Mouse (Mus musculus) embryo, embryonic 10.5 days (tissue): ENCODE data around the gene Hsf4.
A peak's percentile ranks its signal among the peaks of the same experiment; 100 is the strongest.

Experiments
- DNase-seq: peaks from one replicate; pipeline ENCODE4 v3.0.0-alpha.2; 2015; ENCODE audit warnings: low spot score

The Hsf4 gene

DNA sequence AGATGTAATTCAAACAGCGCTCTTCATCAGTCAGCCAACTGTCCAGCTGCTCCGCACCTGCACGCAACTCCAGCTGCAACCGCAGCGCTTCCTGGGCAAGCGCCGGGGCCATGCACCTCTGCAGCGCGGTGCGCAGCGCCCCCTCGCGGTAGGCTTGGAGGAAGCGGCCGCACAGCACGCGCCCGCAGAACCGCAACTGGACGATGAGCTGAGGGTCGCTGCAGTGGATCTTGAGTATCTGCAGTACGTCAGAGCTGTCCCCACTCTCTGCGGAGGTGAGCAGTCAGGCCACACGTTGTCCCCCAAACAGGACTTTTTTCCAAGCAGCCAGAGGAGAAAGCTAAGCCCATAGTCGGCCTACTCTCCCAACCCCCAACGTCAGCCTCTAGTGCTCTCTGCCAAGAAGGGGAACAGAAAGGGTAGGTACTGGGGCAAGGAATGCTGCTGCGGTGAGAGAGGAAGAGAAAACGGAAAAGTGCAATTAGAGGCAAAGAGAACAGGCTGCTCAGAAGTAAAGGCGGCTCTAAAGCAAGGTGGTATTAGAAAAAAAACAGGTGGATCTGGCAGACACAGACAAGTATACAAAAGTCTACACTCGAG is 9.8 kb upstream of the Hsf4 start:
- peak; percentile 86 for DNase-seq

DNA sequence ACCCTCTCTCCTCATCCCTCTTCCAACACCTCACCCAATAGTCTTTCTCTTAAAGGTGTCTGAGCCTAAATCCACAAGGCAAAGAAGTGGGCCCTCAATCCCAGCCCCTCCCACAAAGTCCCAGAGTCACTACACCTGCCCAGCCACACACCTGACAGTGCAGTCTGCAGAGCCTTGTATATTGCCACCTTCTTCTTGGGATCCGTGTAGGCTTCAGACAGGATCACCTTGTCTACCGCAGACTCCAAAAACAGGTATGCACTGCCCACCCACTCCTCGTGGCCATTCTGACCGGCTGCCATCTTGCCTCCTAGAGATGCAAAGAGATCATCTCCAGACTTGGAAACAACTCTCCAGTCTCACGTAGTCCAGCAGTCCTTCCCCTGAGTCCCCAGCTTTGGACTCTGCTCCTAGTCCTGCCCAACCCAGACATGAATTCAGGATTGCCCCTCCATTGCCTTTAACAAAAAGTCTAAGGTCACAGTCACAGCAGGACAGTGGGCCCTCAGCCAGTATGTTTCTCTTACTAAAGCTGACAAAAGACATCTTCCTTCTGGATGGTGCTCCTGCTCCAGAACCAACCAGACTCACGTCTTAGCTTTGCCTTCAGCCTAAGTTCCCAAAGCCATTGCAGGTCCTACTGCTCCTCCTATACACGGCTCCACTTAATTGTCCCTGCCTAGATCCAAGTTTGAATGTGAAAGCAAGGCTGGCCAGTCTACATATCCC is 9.1 kb upstream of the Hsf4 start:
- DNase-seq, result no peak

DNA sequence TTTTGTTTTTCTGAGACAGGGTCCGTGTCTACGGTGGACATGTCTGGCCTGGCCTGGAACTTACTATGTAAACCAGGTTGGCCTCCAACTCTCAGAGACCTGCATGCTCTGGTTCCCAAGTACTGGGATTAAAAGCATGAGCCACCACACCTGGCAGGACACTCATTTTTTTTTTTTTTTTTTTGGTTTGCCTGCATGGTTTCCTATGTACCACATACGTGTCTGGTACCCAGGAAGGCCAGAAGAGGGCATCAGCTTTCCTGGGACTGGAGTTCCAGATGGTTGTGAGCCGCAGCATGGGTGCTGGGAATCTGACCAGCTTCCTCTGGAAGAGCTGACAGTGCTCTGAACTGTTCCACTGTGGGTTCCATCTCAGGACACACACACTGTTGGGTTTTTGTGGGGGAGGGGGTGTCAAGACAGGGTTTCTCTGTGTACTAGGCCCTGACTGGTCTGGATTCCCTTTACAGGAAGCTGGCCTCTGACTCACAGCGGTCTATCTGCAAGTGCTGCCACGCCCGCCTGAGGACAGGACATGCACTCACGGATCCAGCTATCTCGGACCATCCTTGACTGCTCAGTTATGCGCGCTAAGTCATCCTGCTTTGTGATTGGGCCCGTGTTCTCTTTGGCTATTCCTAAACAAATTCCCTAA is 8.1 kb upstream of the Hsf4 start:
- no peak for DNase-seq

DNA sequence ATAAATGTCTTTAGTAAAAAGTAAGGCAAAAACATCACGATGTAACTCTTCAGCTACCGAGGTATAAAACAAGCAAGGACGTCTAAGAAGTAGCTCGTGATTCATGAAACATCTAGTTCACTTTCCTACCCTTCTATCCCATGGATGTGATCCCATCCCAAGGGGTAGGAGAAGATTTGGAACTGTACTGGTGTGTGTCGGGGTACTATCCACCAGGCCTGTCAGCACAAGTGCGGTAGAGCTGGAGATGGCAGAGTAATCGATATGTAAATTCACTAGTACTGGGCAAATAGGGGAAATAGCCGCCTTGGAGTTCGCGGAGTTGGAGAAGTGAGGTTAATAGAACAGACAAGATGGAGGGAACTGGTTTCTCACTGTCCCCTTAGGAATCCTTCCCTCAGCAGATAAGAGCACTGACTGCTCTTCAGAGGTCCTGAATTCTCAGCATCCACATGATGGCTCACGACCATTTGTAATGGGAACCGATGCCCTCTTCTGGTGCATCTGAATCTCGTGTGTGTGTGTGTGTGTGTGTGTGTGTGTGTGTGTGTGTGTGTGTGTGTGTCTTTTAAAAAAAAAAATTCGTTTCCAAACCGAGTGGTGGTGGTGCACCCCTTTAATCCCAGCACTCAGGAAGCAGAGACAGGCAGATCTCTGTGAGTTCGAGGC is 6.2 kb upstream of the Hsf4 start:
- no peak for DNase-seq

DNA sequence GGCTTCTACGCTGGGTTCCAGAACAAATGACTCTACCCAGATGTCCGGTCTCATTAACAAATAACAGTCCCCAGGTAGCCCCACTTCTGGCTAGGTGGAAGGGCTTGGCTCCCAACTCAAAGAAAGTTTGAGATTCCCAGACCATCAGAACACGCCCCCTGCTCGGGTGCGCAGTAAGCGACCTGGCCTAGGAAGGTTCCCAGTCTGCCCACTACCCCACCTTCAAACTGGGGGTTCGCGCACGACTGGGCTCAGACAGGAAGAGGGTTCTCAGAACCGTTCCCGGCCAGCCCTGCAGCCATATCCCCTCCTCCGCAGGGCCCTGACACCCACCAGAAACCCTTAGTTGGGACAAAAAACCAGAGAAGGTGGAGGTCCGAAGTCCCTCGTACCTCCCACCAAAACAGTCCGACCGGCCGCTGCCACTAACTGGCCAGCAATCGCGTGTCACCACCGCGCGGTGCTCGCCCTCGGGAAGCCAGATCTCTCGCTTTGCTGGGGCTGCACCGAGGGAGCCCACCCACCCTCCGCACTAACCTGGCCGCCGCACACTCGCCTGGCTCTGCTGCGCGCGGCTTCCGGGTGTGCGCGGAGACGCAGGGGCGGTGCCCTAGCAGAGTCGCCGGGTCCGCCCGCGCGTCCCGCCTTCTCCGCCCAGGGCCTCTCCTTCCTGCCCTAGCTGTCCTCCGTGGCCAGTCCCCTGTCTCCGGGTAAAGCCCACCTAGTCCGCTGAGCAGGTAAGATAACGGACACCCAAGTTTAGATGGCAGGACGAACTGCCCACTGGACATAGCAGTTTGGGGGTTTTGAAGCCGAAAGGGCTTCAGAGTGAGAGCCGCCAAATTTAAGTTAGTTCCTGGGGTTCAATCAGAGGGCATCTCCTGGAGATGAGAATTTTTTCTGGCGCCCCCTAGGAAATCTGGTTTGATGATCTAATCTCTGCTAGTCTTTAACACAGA is 5.3 kb upstream of the Hsf4 start, which contains the start of the genes Tradd and Fbxl8:
Gene Tradd (minus strand): TSS at position 586 of the 959 bp plus-strand sequence.
Gene Fbxl8 (plus strand): TSS at position 625 of the 959 bp plus-strand sequence.
- DNase-seq, result peak; percentile 78

DNA sequence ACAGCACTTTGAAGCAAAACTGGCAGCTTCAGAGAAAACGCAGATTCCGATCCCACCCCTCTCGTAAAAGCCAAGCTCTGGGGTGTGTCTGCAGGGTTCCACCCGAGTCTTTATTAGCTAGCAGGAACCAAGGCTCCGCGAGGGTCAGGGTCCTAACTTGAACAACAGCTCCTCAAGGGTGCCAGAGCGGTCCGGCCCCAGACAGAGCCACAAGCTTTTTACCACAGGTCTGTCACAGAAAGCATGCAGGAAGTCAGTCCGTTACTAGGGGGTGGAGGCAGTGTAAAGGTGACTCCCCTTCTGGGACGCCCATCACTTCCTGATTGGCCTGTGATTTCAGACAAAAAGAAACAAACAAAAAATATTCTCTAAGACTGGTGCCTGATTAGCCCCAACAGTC is 4.5 kb upstream of the Hsf4 start:
- DNase-seq, result peak; percentile 29

DNA sequence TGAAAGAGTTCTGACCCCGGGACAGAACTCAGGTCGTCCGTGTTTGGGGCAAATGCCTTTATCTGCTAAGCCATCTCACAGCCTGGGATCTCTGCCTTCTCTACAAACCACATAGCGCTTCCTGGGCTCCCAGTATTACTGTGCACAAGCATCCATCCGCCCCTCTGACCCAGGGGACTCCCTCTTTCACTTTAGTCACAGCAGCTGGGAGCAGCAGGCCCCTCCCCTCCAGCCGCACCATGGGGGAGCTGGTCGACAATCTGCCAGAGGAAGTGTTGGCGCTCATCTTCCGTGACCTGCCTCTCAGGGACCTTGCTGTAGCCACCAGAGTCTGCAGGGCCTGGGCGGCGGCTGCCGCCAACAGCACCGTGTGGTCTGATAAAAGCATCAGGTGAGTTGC is 2.8 kb upstream of the Hsf4 start:
- DNase-seq, result no peak

DNA sequence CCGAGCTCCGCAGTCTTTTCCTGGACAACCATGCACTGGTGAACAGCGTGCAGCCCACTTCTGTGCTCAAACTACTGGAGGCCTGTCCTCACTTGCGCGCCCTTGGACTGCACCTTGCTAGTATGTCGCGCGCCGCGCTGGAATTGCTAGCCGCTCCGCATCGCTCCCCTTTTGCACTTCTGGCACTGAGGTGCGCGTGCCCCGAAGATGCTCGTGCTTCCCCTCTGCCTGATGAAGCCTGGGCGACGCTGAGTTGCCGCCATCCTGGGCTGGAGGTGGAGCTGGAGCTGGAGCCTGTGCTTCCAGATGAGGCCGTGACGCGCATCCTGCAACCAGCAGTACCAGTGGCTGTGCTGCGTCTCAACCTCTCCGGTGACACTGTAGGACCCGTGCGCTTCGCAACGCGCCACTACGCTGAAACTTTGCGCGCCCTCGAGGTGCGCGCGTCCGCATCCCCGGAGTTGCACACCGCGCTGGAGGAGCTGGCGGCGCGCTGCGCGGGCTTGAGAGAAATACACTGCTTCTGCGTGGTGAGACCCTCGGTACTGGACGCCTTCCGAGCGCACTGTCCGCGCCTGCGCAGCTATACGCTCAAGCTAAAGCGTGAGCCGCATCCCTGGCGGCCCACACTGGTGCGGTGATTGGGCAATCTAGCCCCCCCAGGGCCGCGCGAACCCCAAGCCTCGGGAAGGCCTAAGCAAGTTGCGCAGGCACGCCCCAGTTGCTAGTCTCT is 1.1 kb upstream of the Hsf4 start:
- DNase-seq, result peak; percentile 82

DNA sequence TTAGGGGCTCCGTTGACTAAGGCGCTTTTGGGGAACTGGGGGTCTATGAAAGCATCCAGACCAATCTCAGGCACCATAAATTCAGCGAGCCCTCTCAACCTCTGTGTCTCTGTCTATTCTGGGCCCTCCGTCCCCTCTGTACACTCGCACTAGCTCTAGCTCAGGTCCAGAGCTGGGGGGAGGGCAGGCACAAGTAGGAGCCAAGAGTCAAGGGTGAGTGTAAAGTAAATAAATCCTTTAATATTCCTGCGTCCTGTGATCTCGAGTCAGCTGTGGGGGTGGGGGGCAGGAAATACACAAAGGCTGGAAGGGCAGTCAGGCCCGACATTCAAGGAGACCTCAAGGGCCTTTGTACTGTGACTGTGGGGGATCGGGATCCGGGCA is 534 bp upstream of the Hsf4 start:
- DNase-seq, result peak; percentile 29

DNA sequence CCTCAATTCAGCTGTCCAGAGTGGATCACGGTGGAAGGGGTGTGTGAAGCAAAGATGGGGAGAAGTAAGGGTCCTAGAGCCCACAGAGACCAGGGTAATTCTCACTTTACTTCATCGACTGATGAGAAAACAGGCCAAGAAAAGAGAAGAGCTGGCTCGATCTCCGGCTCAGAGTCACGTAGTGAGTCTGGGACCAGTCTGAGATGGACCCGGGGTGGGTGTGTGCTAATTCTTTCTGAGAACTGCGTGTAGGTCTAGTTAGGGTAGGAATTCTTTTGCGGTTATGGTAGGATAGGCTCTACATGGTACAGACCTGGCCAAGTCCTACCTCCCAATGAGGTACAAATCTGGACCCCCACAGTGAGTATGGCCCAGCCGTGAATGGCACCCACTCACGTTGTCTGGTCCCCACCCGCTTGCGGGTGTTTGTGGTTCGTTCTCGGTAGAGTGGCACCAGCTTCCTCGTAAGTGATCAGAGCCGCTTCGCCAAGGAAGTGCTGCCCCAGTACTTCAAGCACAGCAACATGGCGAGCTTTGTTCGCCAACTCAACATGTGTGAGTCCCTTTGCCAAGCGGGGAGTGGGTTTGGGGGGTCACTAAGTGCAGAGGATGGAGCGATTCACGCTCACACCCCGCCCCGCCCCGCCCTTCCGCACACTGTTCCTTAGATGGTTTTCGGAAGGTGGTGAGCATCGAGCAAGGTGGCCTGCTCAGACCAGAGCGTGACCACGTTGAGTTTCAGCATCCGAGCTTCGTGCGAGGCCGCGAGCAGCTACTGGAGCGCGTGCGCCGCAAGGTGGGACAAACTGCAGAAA is 707 bp downstream of the Hsf4 start:
- peak; percentile 29 for DNase-seq

DNA sequence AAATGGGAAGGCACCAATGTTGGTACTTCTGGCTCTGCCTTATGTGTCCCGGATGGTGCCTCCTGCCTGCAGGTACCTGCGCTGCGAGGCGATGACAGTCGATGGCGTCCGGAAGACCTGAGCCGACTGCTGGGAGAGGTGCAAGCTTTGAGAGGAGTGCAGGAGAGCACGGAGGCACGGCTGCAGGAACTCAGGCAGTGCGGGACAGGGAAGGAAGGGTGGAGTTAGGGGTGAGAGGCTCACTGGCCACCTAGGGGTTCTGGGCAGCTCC is 1.2 kb downstream of the Hsf4 start:
- no peak for DNase-seq

DNA sequence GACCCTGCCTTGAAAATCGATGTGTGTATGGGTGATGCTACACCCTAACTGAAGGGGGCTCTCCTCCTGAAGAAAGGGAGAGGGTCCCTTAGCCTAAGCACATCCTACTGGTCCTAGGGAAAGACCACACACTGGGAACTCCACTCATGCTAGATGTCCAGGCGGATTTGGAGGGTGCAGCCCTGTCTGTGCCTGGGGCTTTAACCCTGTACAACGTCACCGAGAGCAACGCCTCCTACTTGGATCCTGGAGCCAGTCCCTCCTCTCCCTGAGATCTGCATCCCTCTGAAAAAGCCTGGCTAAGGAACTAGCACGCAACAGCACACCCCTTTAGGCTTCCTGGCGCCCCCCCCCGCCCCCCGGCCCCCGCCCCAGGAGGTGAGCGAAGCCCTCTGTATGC is 5.8 kb downstream of the Hsf4 start:
- no peak for DNase-seq

DNA sequence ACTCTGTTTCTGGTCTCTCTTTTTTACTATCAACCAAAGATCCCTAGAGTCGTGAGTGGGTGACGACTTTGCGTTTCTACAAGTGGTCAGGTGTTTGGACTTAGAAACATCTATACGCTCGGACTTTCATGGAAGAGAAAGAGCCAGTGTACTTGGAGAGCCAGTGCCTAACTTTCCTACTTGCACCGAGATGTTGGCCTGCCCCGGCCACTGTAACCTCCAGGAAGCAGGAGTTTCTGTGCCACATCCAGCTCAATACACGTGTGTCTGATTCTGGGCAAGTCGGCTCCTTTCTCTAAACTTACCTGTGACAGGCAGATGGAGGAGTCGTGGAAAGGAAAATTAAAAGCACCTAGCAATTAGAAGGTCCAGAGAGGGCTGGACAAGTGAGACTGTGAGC is 6.2 kb downstream of the Hsf4 start, which contains the start of gene Nol3:
Gene Nol3 (plus strand): TSS at position 301 of the 400 bp plus-strand sequence.
- no peak for DNase-seq

DNA sequence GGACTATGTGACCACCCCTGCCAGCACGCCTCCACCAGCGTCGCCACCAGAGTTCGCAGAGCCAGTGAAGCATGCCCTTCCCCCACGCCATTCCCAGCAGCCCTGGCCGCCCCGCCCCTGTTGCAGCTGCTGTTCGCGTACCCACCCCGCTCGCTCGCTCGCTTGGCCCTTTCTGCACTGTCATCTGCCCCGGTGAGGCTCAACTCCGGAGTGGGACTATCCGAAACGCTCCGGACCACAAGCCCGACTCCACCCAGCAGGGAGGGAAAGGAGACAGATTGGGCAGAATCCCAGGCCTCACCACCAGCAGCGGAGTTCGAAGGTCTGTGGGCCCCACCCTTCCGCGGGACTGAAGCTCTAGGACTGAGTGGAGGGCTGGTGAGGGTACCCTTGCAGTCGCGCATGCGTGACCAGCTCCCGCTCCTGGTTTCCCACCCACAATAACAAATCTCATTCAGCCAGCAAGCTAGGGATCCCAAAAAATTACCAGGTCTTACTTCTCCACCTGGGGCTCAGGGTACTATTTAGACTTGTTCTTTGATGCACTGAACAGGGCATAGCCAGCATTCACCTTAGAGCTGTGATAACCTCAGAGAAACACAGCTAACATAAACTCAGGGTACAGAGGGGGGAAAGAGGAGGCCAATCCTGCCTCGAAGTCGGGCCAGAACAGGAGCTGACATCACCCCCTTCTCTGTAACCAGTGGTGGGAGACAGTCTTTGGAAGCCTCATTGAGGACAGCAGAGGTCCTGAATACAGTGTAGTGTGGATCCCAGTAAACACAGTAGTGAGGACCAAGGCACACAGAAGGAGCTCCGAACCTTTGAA is 6.9 kb downstream of the Hsf4 start:
- peak; percentile 67 for DNase-seq

DNA sequence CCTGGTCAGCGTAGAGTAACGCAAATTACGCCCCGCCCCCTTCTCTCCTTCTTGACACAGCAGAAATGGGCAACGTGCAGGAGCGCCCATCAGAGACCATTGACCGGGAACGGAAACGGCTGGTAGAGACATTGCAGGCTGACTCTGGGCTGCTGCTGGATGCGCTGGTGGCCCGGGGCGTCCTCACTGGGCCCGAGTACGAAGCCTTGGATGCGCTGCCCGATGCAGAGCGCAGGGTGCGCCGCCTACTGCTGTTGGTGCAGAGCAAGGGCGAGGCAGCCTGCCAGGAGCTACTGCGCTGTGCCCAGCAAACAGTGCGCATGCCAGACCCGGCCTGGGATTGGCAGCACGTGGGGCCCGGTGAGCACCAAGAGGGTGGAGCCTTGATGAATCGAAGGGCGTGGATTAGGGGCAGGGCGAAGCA is 9.3 kb downstream of the Hsf4 start:
- no peak for DNase-seq

DNA sequence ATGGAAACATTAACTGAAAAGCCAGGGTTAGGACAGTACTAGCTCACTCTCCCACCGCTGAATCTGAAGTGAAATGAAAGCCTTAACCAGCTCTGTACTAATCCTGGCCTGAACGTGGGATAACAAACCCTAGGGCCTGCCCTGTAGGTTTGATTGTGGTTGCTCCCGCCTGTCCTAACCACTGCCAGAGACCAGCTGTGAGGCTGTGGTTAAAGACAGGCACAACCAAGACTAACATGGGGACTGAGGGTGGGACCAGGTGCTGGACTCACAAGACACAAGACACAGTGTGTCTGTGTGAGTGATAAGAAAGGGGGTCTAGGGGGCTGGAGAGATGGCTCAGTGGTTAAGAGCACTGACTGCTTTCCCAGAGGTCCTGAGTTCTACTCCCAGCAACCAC is 11.0 kb downstream of the Hsf4 start:
- no peak for DNase-seq

DNA sequence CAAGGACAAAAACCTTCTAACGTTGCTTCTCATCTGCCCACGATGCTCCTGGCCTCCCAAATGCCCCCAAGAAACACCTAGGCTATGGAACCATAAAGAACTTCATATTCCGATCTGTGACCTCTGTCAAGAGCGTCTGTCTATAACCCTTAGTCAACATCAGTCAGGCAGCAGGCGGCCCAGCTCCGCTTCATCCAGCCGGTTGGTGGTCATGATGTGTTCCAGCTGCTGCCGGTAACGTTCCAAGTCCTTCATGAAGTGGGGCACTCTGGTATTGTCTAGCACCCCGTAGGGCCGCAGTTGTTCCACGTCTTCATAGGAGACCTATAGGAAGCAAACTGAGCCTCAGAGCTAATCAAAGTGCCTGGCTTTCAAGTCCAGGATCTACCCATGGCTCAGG is 12.2 kb downstream of the Hsf4 start:
- no peak for DNase-seq

DNA sequence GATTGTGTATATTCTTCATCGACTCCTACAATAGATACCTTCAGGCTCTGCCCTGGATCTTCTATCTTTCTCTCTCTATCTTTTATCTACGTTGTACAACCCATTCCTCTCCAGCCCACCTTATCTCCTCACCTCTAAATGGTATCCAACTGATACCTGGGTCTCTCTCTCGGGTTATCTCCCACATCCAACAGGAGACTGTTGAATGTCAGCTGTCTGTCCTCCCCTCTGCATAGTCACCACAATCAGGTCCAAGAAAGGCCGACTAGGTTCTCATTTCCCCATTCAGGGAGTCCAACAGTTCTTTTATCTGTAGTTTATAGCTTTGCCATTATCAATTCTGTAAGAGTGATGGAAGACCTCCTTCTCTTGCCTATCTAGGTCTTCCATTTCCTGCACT is 12.6 kb downstream of the Hsf4 start:
- no peak for DNase-seq

DNA sequence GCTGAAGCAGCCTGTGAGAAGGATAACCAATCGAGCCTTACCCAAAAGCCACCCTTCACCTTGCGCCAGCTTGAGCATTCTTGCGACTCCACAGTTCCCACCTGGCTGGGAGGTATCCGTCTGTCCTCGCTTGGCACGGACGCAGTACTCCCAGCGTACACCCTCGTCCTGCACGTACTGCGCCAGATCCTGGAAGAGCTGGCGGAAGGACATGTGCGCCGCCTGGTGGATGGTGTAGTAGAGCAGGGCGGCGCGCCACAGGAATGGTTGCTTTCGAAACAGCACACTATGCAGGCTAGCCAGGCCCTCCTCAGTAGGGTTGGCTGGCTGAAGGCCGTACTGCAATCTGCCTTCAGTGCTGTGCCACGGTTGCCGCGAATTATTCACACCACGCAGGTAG is 13.5 kb downstream of the Hsf4 start:
- DNase-seq, result peak; percentile 71
